Mouse (Mus musculus) bone marrow macrophage, adult 2 months (primary cell): Measurements from ENCODE around the gene Pi4ka. TPM values are rescaled to one million over a fixed set of nuclear protein-coding genes. Genes with fewer than 3 reads are reported as not detected.
A peak's percentile ranks its signal among the peaks of the same experiment; 100 is the strongest.

Experiments used
- H3K27ac ChIP-seq: 2 replicates; pipeline ENCODE4 v1.5.1; 2012; ENCODE audit warnings: low read depth, low read length; ENCODE audit not compliant: insufficient read depth
- H3K4me1 ChIP-seq: 2 replicates; pipeline ENCODE4 v1.6.1; 2012; ENCODE audit warnings: low read length; ENCODE audit not compliant: control insufficient read depth, insufficient read depth
- H3K4me3 ChIP-seq: 2 replicates; pipeline ENCODE4 v1.5.1; 2012; ENCODE audit warnings: mild to moderate bottlenecking, low read length, moderate library complexity; ENCODE audit not compliant: insufficient read depth
- CTCF ChIP-seq: IDR thresholded peaks from 2 replicates; pipeline ENCODE4 v1.5.1; 2012; ENCODE audit warnings: low read depth, mild to moderate bottlenecking, low read length, moderate library complexity
- POLR2A ChIP-seq: IDR thresholded peaks from 2 replicates; pipeline ENCODE4 v1.6.1; 2012; ENCODE audit warnings: mild to moderate bottlenecking, low read depth, low read length, borderline replicate concordance
- polyA plus RNA-seq: library from polyadenylated mRNA; stranded (reverse); fragments of >200 nt; gene quantifications from 2 replicates; pipeline ENCODE4 v1.2.4, GENCODE M21; 2012; ENCODE audit not compliant: missing spikeins, insufficient read depth, insufficient read length

The Pi4ka gene
- polyA plus RNA-seq, 1 experiment: 37.1 TPM

GRCm38 (mm10) chr16:17312531-17312930, 93.6 kb downstream of the Pi4ka start:
- TF ChIP-seq POLR2A (no peak), CTCF (no peak)
- H3K4me3 ChIP-seq: no peak overlapping the region
- H3K27ac ChIP-seq: no peak overlapping the region
- H3K4me1 ChIP-seq: no peaks in the 10 kb centered on the region

GRCm38 (mm10) chr16:17309036-17309435, 97.1 kb downstream of the Pi4ka start:
- Histone ChIP-seq H3K4me1 (no peaks in the 10 kb centered on the region), H3K27ac (no peak overlapping the region), H3K4me3 (no peak overlapping the region)
- TF ChIP-seq POLR2A (no peak), CTCF (no peak)

- no peak overlapping the region for H3K4me3 ChIP-seq
- TF ChIP-seq POLR2A (no peak), CTCF (no peak)
- no peak overlapping the region for H3K27ac ChIP-seq
- no peaks in the 10 kb centered on the region for H3K4me1 ChIP-seq
Measured at GRCm38 (mm10) chr16:17307461-17307860, 98.7 kb downstream of the Pi4ka start.

- Histone ChIP-seq H3K4me1 (no peaks in the 10 kb centered on the region), H3K27ac (no peak overlapping the region), H3K4me3 (no peak overlapping the region)
- TF ChIP-seq POLR2A (no peak), CTCF (no peak)
Measured at GRCm38 (mm10) chr16:17303521-17304245, 102.4 kb downstream of the Pi4ka start.

GRCm38 (mm10) chr16:17300818-17301217, 105.3 kb downstream of the Pi4ka start:
- H3K27ac ChIP-seq: no peak overlapping the region
- TF ChIP-seq POLR2A: no peak
- no peak for TF ChIP-seq CTCF
- H3K4me1 ChIP-seq: no peaks in the 10 kb centered on the region
- no peak overlapping the region for H3K4me3 ChIP-seq

GRCm38 (mm10) chr16:17292751-17293150, 113.4 kb downstream of the Pi4ka start:
- Histone ChIP-seq H3K4me1 (no peaks in the 10 kb centered on the region), H3K4me3 (no peak overlapping the region), H3K27ac (no peak overlapping the region)
- TF ChIP-seq CTCF (peak; percentile 88), POLR2A (no peak)

- no peak for TF ChIP-seq CTCF
- no peak for TF ChIP-seq POLR2A
- H3K4me1 ChIP-seq: no peaks in the 10 kb centered on the region
- H3K27ac ChIP-seq: no peak overlapping the region
- H3K4me3 ChIP-seq: no peak overlapping the region
Measured at GRCm38 (mm10) chr16:17291016-17291415, 115.1 kb downstream of the Pi4ka start.

GRCm38 (mm10) chr16:17287103-17287502, 119.0 kb downstream of the Pi4ka start:
- Histone ChIP-seq H3K4me1 (no peaks in the 10 kb centered on the region), H3K4me3 (no peak overlapping the region), H3K27ac (no peak overlapping the region)
- TF ChIP-seq CTCF: no peak
- TF ChIP-seq POLR2A: no peak

- TF ChIP-seq CTCF (no peak), POLR2A (no peak)
- no peaks in the 10 kb centered on the region for H3K4me1 ChIP-seq
Measured at GRCm38 (mm10) chr16:17283151-17283550, 123.0 kb downstream of the Pi4ka start.

GRCm38 (mm10) chr16:17280471-17280870, 125.6 kb downstream of the Pi4ka start:
- no peak overlapping the region for H3K4me3 ChIP-seq
- no peak overlapping the region for H3K27ac ChIP-seq
- no peaks in the 10 kb centered on the region for H3K4me1 ChIP-seq
- TF ChIP-seq POLR2A (no peak), CTCF (no peak)

More at GRCm38 (mm10) chr16:17283151-17283550, 123.0 kb downstream of the Pi4ka start:
- Histone ChIP-seq H3K27ac (no peak overlapping the region), H3K4me3 (no peak overlapping the region)
